Mouse (Mus musculus) mesoderm, embryonic 11.5 days (tissue): Measurements from ENCODE around the gene Vnn3.

Source experiments
- DNase-seq: peaks from one replicate; pipeline ENCODE4 v3.0.0-alpha.2; 2012; ENCODE audit warnings: low read depth, low spot score

Gene Vnn3

DNA sequence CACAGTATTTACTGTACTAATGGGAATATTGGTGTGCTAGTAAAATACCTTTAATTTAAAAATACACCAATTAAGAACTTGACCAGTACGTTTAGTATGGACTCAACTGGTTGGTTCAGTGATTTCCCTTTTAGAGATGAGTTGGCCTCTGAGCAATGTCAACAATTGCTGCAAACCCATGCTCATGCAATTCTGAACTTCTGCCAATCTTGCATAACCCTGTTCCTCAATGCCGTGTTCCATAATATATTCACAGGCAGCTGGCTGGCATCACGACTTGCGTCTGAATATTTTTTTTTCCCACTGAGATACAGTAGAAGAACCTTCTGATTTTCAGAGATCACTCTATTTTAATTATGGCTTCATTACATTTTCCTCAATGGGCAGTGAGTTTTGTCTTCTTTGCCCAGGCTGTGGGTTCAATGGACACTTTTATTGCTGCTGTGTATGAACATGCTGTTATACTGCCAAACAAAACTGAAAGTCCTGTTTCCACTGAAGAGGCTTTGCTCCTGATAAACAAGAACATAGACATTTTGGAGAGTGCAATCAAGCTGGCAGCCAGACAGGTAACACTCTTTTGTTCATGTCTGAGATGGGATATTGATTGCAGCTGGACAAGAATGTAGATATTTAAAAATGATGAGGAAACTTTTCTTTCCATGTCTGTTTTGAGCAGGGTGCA lies at the start of gene Vnn3:
TSS of gene Vnn3 (plus strand) at position 235 of the 685 bp plus-strand sequence.
- no peak for DNase-seq

DNA sequence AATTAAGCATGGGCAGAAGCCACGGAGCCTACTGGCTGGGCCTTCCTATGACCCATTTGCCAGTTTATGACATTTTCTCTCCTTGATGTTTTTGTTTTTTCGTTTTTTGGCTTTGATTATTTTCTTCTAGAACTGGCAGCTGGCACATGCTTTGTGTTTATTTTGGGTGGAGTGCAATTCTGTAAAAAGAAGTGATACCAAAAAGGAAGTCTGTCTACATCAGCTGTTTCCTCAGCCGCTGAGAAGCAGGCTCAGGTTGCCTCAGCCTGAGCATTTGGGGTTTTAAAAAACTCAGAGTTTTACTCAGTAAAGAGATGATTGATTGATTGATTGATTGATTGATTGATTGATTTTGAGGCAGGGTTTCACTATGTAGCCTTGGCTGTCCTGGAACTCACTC lies 48.4 kb upstream of the Vnn3 start:
- no peak for DNase-seq

DNA sequence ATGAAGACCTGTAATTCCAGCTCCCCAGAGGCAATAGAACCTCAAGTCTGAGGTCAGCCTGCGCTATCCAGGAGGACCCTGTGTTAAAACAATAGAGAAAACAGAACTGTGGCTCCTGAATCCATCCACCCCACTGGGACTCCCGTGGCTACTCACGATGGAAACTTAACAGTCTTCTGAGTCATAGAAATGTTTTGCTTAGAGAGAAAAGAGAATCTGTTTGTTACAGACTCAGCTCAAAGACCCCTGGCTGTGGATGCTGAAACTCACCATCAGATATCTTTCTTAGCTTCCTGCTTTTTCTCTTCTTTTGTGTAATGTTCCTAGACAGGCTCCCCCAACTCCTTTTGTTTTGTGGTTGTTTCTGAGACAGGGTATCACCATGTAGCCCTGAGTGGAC lies 46.6 kb upstream of the Vnn3 start:
- DNase-seq, result no peak

DNA sequence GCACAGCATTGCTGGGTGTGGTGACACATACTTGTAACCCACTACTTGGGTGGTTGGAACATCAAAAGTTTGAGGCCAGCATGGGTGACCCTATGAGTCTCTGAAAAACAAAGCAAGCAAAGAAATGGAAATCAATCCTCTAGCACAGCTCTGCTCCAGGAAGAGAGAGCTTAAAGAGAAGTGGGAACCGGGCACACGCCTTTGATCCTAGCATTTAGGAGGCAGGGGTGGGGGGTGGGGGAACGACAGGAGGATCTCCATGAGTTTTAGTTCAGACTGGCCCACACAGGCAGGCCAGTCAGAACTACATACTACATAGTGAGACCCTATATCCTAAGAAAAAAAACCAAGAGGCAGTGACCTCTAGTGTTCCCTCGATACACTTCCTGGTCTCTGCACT lies 45.1 kb upstream of the Vnn3 start:
- DNase-seq, result no peak

DNA sequence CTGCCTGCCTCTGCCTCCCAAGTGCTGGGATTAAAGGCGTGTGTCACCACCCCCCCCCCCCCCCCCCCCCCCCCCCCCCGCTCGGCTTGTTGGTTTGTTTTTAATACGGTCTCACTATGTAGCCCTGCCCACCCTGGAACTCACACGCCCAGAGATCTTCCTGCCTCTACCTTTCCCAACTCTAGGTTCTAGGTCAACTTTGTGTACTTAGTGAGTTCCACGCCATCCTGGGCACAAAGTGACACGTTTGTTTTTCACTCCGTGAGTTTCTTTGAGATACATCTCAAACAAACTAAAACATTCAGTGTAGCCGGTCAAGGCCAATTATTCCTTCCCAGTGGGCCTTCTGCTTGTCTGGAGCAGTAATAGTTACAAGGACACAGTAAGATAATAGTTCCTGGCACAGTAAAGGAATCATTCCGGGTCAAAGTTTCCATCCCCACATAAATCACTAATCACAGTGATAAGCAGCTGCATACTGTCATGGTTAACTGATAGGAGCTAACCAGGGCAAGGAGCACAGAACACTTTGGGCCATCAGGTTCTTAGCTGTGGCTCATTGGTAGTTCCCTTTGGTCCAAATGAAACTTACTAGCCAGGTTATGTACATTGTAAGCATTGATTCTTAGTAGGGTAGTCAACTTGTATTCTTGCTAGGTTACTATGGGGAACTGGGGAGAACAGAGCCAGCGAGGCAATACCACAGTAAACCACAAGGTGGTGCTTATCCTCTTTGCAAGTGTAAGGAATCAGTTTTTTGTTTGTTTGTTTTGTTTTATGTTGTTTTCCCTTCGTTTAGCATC lies 39.4 kb upstream of the Vnn3 start:
- DNase-seq, result peak; percentile 69

DNA sequence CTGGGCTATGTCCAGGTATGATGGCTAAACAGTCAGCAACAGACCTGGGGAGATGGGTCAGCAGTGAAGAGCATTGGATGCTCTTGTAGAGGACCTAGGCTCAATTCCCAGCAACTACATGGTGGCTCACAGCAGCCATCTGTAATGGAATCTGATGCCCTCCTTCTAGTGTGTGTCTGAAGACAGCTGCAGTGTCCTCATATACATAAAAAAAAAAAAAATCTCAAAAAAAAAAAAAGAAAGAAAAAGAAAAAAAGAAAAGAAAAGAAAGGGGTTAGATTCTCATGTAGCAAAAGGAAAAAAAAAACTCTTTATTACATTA lies 38.9 kb upstream of the Vnn3 start:
- DNase-seq, result no peak

DNA sequence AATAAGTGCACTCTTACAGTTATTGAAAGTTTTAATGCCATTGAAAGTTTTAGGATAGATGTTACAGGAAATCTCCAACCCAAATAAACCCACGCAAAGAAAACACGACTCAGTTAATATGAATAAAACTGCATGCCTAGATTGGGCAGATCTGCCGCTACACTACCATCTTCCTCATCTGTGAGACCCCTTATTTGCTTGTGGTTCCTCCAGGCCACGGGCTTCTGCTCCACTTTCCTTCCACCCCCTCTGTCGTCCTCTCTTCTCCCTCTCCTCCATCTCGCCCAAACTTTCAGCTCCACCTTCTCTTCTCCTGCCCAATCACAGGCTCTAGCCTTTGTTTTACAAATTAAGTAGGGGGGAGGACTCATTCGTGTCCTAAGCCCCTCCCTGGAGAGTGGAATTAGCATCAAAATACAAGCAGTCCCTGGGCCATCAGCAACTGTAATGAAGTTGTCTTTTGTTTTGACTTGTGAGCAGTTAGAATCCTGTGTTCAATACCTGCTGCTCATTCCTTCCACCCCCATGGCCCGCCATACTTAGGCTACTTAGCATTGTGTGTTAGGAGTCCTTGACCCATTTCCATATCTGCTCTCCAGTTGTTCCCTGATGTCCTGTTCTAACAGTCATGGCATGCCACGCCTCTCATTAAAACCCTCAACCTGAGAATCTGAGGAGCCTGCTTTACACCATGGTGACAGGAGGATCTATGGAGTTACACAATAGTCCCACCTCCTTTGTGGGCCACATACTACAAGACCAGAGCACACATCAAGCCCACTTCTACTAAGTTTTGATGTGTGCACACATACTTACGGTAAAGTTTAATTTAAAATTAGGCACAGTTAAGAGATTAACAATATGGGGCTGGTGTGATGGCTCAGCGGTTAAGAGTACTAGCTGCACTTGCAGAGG lies 38.2 kb upstream of the Vnn3 start:
- no peak for DNase-seq

DNA sequence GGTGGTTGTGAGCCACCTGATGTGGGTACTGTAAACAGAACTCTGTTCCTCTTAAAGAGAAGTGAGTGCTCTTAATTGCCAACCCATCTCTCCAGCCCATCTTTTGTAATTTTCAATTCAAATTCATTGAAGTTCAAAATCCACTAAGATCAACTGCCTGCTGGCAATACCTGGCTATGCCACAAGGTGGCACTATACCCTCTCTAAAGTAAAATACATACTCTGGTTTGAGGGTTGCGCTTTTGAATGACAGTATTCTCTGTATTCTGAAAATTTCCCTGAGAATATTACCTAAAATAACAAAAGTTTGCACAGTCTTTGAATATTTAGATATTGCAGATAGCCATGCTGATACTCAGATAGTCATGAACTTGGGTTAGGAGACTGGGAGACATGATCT lies 36.1 kb upstream of the Vnn3 start:
- DNase-seq, result peak; percentile 83

DNA sequence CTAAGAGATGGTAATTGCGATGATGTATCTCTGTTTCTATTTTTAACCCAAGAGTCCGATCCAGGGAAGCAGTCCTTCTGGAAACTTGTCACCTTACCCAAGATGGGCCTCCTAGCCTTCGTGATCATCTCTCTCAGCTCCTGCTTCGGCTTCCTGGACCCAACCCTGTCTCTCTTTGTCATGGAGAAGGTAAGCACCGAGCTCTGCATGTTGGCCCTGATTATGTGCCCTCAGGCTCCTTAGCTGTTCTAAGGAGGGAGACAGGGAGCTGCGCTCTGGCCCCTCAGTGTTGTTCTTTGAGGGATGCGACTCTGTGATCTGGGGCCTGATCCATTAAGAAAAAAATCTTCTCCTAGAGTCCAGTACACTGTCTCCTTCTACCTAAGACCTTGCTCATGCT lies 35.0 kb upstream of the Vnn3 start:
- no peak for DNase-seq

DNA sequence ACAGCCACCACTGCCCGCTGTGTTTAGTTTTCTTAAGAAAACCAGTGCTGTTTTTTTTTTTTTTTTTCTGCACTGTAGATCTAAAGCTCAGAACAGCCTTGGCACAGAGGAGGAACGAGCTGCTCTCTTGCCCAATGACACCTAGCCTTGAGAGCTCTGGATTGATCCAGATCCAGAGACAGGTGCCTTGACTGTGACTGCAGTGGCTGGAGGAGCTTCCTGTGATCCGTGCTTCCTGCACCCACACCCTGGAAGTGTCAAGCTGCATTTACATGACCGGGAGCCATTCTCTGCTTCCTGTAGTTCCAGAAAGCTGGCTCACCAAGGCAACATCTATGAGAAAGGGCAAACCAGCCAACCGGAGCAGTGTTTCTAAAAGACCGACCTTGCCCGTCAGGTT lies 24.7 kb upstream of the Vnn3 start:
- DNase-seq, result no peak

DNA sequence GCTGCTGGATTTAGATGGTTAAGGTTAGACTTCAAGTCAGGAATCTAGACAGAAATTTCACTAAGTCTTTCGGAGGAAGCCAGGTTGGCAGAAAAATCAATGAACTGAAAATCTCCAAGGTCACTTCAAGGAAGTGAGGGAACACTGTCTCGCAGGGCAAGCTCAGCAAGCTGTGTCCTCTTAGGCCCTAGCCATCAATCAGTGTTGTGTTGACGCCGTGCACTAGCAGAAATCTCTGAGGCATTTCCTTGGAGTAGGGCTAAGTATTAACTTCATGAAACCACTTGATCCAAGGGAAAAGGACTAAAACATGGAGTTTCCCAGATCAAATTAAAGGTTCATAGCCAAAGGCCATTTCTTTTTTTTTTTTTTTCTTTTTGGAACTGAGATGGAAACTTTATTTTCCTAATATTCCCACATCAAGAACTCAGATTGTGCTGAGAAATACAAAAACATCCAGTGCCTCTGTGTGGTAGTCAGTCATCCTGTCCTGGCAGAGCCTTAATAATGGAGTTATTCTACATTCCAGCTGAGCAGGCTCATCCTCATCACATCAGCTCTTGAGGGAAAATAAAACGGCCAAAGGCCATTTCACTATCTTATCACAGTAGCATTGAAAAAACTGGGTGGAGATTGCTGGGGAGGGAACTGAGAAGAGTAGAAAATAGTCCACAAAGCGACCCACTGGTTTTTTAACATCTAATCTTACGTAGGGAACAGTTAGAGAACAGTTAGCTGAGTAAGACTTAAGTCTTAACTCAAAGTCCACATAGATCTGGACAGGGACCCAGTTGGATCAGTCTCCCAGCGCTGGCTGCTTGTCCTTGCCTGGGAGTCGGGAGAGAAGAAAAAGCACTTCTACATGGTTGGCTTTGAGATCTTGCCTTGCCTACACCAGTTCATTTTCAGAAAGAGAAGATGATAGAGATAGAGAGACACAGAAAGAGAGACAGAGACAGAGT lies 15.0 kb upstream of the Vnn3 start:
- DNase-seq, result no peak

DNA sequence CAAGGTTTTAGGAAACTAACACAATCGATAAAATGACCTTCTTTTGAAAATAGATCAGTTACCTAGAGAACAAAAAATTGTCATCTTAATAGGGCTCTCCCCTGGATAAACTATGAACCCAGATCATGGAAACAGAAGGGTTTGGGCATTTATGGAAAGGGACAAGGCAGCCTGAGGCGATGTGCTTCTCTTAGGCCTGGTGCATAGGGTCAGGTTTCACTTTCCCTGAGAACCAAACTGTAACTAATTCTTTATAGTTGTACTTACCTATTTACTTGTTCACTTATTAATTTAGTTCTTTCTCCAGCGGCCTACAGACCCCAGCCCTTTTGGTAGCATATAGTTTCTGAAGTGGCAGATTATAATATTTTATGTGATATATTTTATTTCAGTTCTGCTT lies 14.1 kb upstream of the Vnn3 start:
- DNase-seq, result no peak

DNA sequence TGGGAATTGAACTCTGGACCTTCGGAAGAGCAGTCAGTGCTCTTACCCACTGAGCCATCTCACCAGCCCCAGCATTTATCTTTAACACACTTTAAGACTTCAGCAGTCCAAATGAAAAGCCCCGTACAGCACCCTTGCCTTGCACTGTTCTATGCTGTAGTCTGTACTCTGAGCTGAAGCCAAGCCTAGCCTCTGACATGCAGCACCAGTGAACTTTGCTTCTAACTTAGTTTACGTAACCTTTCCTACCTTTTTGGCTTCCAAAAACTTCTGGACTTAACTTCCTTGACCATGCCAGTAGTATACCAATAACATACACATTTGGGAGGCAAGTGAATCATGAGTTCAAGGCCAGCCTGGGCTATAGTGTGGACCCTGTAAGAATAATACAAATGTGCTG lies 12.4 kb upstream of the Vnn3 start:
- DNase-seq, result no peak

DNA sequence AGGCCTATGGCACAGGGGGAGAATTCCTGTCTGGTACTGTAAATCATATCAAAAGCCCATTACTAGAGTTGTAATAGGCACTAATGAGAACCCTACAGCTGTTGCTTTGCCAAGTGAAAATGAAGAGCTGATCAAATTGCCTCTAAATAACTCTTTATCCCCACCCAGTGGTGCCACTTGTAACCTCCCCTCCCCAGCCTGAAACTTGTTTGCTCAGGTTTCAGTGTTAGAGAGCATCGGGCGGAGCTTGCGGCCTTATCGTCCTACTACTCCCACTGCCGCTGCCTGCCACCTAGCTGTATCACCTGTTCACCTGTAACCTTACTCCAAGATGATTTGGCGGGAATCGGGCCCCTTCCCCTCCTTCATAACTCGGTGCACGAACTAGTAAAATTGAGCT lies 11.9 kb upstream of the Vnn3 start:
- DNase-seq, result no peak

DNA sequence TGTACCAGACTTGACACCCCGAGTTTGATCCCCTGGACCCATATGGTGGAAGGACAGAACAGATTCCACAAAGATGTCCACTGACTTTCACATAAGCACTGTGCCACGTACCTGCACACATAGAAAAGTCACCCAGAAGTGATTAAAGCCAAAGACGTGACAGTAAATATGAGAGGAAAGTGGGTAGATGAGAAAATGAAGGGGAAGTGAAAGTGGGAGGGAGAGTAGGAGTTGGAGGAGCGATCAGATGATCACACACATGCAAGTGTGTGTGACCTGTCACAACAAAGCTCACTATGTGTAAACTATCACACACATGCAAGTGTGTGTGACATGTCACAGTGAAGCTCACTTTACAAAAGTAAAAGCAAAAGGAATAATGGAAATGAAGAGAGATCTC lies 10.8 kb upstream of the Vnn3 start:
- no peak for DNase-seq

DNA sequence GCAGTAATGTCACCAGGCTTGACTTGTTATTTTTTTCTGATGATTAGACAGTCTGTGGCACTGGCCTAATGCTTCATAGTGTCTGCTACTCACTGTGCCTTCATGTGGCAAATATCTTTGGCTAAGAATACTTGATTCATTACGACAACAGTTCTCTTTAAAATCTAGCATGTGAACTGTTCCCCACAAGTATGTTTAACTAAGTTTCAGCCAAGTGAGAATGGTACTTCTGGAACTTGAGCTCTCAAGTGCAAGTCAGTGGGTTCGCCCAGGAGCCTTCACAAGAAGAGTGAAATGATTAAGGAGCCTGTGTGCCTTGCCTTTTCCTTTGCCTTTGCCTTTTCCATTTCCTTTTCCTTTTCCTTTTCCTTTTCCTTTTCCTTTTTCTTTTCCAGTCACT lies 834 bp downstream of the Vnn3 start:
- no peak for DNase-seq

DNA sequence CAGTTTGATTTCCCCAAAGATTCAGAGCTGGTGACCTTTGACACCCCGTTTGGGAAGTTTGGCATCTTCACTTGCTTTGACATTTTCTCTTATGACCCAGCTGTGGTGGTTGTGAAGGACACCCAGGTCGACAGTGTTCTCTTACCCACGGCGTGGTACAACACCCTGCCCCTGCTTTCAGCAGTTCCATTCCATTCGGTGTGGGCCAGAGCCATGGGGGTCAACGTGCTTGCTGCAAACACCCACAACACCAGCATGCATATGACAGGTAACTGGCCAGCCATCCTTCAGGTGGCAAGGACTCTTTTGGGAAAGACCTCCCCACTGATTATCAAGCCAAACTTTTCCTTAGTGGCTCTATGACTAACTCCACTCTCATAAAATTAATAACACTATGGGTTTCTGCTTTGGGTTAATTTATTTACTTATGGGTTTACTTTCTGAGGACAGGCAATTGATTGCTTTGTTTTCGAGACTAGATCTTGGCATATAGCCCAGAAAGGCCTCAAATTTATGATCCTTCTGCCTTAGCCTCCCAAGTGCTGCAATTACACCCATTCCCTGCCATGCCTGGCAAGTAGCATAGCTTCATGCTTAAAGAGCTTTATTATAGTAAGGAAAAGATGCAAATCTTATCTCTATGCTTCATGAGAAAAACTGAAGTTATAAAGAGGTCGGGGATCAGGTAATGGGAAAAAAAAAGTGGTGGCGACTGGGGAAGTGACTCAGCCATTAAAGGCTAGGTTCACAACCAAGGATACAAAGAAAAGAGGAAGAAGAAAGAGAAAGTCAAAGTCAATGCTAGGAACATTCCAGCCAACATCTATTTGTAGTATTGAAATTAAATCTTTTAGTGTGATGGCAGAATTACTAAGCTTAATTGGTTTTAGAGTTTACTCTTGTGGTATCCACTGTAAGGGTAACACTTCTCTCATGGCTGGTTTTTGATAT lies 13.4 kb downstream of the Vnn3 start:
- DNase-seq, result peak; percentile 8

DNA sequence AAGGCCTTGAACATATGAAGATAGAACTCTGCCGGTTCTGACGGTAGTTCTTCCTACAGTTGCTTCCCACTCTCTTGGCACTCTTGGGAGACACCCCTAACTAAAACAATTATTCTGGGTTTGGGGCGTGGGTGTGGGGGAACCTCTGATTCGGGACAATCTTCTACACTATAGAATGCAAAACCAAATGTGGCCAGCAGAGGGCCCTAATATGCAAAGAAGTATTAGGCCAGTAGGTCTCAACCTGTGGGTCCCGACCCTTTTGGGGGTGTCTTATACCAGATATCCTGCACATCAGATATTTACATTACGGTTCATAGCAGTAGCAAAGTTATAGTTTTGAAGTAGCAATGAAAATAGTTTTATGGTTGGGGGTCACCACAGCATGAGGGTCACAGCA lies 29.4 kb downstream of the Vnn3 start:
- DNase-seq, result peak; percentile 15

DNA sequence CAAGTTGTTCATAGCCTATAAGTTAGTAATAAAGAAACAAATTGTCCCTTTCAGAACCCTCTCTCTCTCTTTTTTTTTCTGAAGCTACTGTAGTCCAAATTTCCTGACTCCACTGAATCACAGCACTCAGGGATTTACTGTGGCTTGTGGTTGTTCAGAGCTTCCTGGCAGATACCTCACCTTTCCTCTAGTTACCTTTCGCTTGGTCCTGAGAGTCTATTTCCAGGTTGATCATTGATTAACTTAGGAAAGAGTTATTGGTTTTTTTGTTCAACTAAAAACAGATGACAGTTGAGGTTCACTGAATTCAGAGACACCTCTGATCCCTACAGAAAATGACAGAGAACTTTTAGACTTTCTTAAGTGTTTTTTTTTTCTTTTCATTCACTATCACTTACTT lies 33.6 kb downstream of the Vnn3 start:
- DNase-seq, result no peak

DNA sequence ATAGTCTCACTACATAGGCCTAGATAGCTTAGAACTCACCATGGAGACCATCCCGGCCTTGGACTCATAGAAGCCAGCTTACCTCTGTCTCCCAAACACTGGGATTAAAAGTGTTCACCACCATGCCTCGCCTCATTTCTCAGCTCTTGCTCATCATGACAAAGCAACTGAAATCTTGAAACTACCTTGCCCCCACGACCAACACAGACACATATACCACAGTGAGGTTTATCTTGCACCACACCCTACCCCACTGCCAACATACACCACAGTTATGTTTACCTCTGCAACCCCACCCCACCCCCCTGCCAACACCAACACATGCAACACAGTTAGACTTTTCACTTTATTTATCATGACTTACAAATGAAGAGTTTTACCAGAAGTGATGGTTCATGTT lies 34.8 kb downstream of the Vnn3 start:
- DNase-seq, result no peak
